Comparison of ENCODE assay signal across 20 mouse cellular contexts in genomic region chr7:127611011-127611410, GRCm38 (mm10).
"Had no signal": no experiment of that assay in that cellular context is flagged by ENCODE, and none has a peak within 500 bp of the region (broad histone marks: within the 10 kb centered on the region; RNA-seq: fewer than 3 reads in every experiment).

No protein-coding gene starts in this region.

- H3K27ac ChIP-seq: kidney, embryonic 15.5 days; left cerebral cortex, adult 2 months; liver, embryonic 14.5 days; midbrain, embryonic 10.5 days; midbrain, embryonic 13.5 days; neural tube, embryonic 13.5 days; stomach, embryonic 15.5 days had no signal

- H3K27me3 ChIP-seq: kidney, embryonic 15.5 days; midbrain, embryonic 13.5 days; neural tube, embryonic 13.5 days; stomach, embryonic 15.5 days had no signal

- H3K9me3 ChIP-seq: kidney, embryonic 15.5 days; midbrain, embryonic 10.5 days; midbrain, embryonic 13.5 days; neural tube, embryonic 13.5 days; stomach, embryonic 15.5 days had no signal

- H3K4me3 ChIP-seq: kidney, embryonic 15.5 days; left cerebral cortex, adult 2 months; megakaryocyte, embryonic 14.5 days; midbrain, embryonic 13.5 days; myocyte; neural tube, embryonic 13.5 days; stomach, embryonic 15.5 days had no signal

- DNase-seq: kidney, postnatal 25 days; layer of hippocampus, postnatal 36 days; liver, postnatal 0 days; lung, embryonic 14.5 days; lung, postnatal 36 days; retina, postnatal 1 day; right cerebral cortex, postnatal 25 days; spleen, adult 18-20 months; thymus, adult 2 months; thymus, postnatal 14 days; thymus, postnatal 4 days had no signal
